In the genomic region with DNA sequence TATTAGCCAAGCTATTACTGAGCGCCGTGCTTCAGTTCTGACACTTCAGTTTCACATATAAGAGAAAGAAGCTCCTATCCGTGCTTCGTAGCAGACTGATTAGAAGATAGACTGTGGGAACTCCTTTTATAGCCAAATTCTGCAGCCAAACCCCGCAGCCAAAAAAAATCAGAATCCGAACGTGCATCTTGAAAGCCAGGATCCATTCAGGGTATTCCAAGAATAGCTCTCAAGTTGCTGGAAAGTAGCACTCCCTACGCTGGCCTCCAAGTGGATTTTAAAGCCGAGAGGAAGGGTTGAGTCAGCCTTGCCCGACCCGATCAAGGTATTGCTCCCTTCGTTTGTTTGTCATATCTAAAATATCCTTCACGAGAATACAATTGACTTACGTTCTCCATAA, we compare ENCODE assay signal across 22 mouse cellular contexts.
DNase-seq lines count a peak whose midpoint lies in the region; ATAC-seq and TF ChIP-seq lines count a peak whose summit lies in the region.
"Had no signal": no experiment of that assay in that cellular context is flagged by ENCODE, and none has a peak within 500 bp of the region (broad histone marks: within the 10 kb centered on the region; RNA-seq: fewer than 3 reads in every experiment).

No protein-coding gene starts in this region.

- peaks cover 26% of the 10 kb centered on the region for H3K4me1 ChIP-seq in E14TG2a.4 (replicated peaks; ENCODE audit: low read depth, low read length)
- no peaks in the 10 kb centered on the region for H3K4me1 ChIP-seq in cortical plate, adult 2 months (ENCODE audit: control insufficient read depth, insufficient read depth, low read length)
- H3K4me1 ChIP-seq in forebrain, embryonic 13.5 days, result no peaks in the 10 kb centered on the region
- H3K4me1 ChIP-seq: embryonic facial prominence, embryonic 12.5 days; forebrain, embryonic 15.5 days; hindbrain, embryonic 12.5 days; midbrain, embryonic 12.5 days; neural tube, embryonic 13.5 days had no signal

- H3K9ac ChIP-seq in forebrain, embryonic 13.5 days, result no peak overlapping the region
- H3K9ac ChIP-seq: embryonic facial prominence, embryonic 12.5 days; forebrain, embryonic 15.5 days; hindbrain, embryonic 12.5 days; midbrain, embryonic 12.5 days; neural tube, embryonic 13.5 days had no signal

- H3K4me3 ChIP-seq in layer of hippocampus, adult 2 months, result peak overlapping the region; percentile 22; the same call in 1 of the 2 replicates
- H3K4me3 ChIP-seq in E14TG2a.4 (replicated peaks; ENCODE audit: low read length), result peak overlapping the region; percentile 43
- H3K4me3 ChIP-seq in cortical plate, adult 2 months (ENCODE audit: insufficient read depth, low read length), result peak overlapping the region; percentile 31
- no peak overlapping the region for H3K4me3 ChIP-seq in forebrain, embryonic 13.5 days
- H3K4me3 ChIP-seq: embryonic facial prominence, embryonic 12.5 days; erythroblast, embryonic 14.5 days; forebrain, embryonic 15.5 days; heart, embryonic 10.5 days; hindbrain, embryonic 12.5 days; midbrain, embryonic 12.5 days; neural tube, embryonic 13.5 days had no signal

- no peak for TF ChIP-seq POLR2A in cortical plate, adult 2 months (IDR thresholded peaks at IDR 0.05; ENCODE audit: extremely low read depth, insufficient read depth, low read length)

- no peaks in the 10 kb centered on the region for H3K36me3 ChIP-seq in E14TG2a.4 (ENCODE audit: insufficient read depth, low read length)
- no peaks in the 10 kb centered on the region for H3K36me3 ChIP-seq in forebrain, embryonic 13.5 days (ENCODE audit: poor library complexity, severe bottlenecking)
- H3K36me3 ChIP-seq: embryonic facial prominence, embryonic 12.5 days; forebrain, embryonic 15.5 days; heart, embryonic 10.5 days; hindbrain, embryonic 12.5 days; midbrain, embryonic 12.5 days; neural tube, embryonic 13.5 days had no signal

- no peaks in the 10 kb centered on the region for H3K9me3 ChIP-seq in E14TG2a.4 (ENCODE audit: low read length)
- no peaks in the 10 kb centered on the region for H3K9me3 ChIP-seq in forebrain, embryonic 13.5 days (replicated peaks)
- H3K9me3 ChIP-seq: embryonic facial prominence, embryonic 12.5 days; forebrain, embryonic 15.5 days; heart, embryonic 10.5 days; hindbrain, embryonic 12.5 days; midbrain, embryonic 12.5 days; neural tube, embryonic 13.5 days had no signal

- WGBS in forebrain, embryonic 13.5 days, result 92% methylated on average over 14 of the region's 14 CpGs

- no peak for TF ChIP-seq CTCF in layer of hippocampus, adult 2 months (conservative IDR thresholded peaks at IDR 0.05)
- TF ChIP-seq CTCF in E14TG2a.4 (conservative IDR thresholded peaks at IDR 0.05; ENCODE audit: low read length), result no peak
- TF ChIP-seq CTCF in cortical plate, adult 2 months (IDR thresholded peaks at IDR 0.05; ENCODE audit: extremely low read depth, insufficient read depth, low read length), result no peak

- ATAC-seq in forebrain, embryonic 13.5 days, result no peak
- ATAC-seq: forebrain, embryonic 15.5 days; lung, postnatal 0 days had no signal

- peaks cover 36% of the 10 kb centered on the region for H3K27me3 ChIP-seq in E14TG2a.4 (ENCODE audit: insufficient read depth, low read length)
- no peaks in the 10 kb centered on the region for H3K27me3 ChIP-seq in forebrain, embryonic 13.5 days
- H3K27me3 ChIP-seq: embryonic facial prominence, embryonic 12.5 days; forebrain, embryonic 15.5 days; hindbrain, embryonic 12.5 days; midbrain, embryonic 12.5 days; neural tube, embryonic 13.5 days had no signal

- H3K27ac ChIP-seq in layer of hippocampus, adult 2 months, result no peak overlapping the region
- H3K27ac ChIP-seq in cortical plate, adult 2 months (ENCODE audit: insufficient read depth, low read length), result no peak overlapping the region
- H3K27ac ChIP-seq in forebrain, embryonic 13.5 days, result no peak overlapping the region
- H3K27ac ChIP-seq: embryonic facial prominence, embryonic 12.5 days; forebrain, embryonic 15.5 days; heart, embryonic 10.5 days; hindbrain, embryonic 12.5 days; midbrain, embryonic 12.5 days; neural tube, embryonic 13.5 days had no signal

- no peak overlapping the region for H3K4me2 ChIP-seq in forebrain, embryonic 13.5 days
- H3K4me2 ChIP-seq: embryonic facial prominence, embryonic 12.5 days; forebrain, embryonic 15.5 days; hindbrain, embryonic 12.5 days; midbrain, embryonic 12.5 days; neural tube, embryonic 13.5 days had no signal

- DNase-seq in layer of hippocampus, adult 2 months (ENCODE audit: low spot score in 2 of 2), result no peak
- DNase-seq in layer of hippocampus, adult 11-12 months (ENCODE audit: low spot score), result no peak
- DNase-seq in right cerebral cortex, postnatal 10 days (ENCODE audit: low spot score in 2 of 2), result peak; percentile 46 to 70
- no peak for DNase-seq in thymus, postnatal 36 days
- DNase-seq: cerebellum, adult 9-10 months; gastrocnemius, postnatal 25 days; heart, postnatal 10 days; kidney, adult 8-10 months; kidney, postnatal 14 days; liver; thymus, postnatal 4 days had no signal

Comparison
In these comparisons a context has a peak if more than half of its experiments do, and no peak if none do; other contexts are left out.
1. DNase-seq: peak in right cerebral cortex, postnatal 10 days (2 of 2); none in layer of hippocampus, adult 2 months (0 of 2), layer of hippocampus, adult 11-12 months (single experiment) and thymus, postnatal 36 days (0 of 2).